Mouse (Mus musculus) lung, postnatal 0 days (tissue): ENCODE data around the gene C1ql1.

Experiments
- CTCF ChIP-seq: IDR thresholded peaks from 2 replicates; pipeline ENCODE4 v1.5.1; 2016; ENCODE audit warnings: antibody characterized with exemption, mild to moderate bottlenecking
- EP300 ChIP-seq: IDR thresholded peaks from 2 replicates; pipeline ENCODE4 v1.6.1; 2016; ENCODE audit warnings: antibody characterized with exemption, mild to moderate bottlenecking, control low read depth

DNA sequence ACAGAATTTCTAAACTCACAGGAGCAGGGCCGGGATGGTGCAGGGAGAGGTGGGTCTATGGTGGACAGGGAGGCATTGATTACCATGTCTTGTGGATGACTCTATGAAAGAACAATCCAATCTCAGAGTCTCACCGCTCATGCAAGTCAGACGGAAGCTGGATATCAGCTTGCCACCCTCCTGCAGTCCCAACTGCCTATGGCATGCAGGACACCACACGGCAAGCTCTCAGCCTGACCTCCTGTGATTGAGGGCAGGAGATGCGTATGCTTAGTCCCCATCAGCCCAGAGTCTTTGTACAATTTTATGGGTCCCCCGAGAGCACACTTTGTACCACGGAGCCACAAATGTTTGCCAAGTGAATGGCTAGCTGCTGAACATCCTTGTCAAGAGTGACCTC is 42.8 kb downstream of the C1ql1 start:
- TF ChIP-seq EP300 (no peak), CTCF (no peak)
